Mouse (Mus musculus) urinary bladder, adult 2 months (tissue): ENCODE results near the gene Msi2. TPM values are rescaled to one million over a fixed set of nuclear protein-coding genes. Genes with fewer than 3 reads are reported as not detected.

Experiments used
- DNase-seq: peaks from one replicate; pipeline ENCODE4 v3.0.0; 2022; ENCODE audit warnings: low spot score
- polyA plus RNA-seq: library from polyadenylated mRNA; depleted of rRNA; stranded (reverse); fragments of >200 nt; gene quantifications from 2 replicates; pipeline ENCODE4 v1.2.3, GENCODE M21; 2012

Msi2 gene
- polyA plus RNA-seq, 1 experiment: 44.7 TPM

DNA sequence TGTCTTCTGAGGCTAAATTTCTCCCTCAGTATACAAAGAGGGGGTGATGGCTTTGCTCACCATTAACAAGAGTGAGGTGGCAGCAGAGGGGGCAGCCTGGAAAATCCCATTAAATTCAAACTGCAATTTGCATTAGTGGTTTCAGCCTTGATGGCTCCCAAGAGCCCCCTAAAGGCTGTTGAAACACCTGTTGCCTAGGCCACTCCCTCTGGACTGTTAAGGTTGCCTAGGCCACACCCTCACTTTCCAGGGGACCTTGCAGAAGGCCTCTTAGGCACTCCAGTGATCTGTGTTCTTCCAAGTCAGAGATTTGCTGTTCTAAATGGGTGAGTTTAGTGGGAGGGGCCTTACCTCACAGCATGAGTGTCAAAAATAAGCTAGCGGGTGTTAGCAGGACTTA lies 232.3 kb downstream of the Msi2 start:
- no peak for DNase-seq

DNA sequence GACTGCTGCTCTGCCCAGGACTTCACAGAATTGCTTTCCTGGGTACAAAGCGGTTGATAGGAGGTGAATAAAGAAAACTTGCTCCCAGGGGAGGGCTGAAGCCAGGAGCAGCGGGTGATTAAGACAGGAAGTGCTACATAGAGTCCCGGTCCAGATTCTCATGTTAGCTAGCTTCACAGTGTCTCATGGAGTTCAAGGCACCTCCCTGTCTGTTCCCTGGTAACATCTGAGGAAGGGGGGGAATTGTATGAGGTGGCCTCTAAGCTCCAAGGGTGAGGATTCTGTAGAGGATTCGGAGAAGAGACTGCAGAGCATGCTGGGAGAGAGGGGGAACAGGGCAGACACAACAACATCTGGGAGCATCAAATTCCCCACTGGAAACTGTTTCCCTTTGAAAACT lies 233.2 kb downstream of the Msi2 start:
- DNase-seq: no peak

DNA sequence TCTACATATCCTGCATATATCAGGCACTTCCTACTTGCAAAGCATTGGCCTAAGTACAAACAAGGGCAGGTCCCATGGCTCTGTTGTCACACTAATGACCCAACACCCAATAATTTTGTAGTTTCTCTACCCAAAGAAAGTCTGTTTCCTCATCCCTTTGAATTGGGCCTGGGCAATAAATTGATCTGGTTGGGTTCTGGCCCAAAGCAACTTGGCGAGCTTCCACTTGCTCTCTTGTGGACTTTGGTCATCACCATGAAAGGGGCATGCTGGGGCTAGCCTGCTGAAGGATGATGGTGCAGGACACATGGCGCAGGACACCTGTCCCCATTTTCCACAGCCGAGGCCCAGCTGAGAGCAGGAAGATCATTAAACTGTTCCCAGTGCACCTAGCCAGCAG lies 234.3 kb downstream of the Msi2 start:
- no peak for DNase-seq

DNA sequence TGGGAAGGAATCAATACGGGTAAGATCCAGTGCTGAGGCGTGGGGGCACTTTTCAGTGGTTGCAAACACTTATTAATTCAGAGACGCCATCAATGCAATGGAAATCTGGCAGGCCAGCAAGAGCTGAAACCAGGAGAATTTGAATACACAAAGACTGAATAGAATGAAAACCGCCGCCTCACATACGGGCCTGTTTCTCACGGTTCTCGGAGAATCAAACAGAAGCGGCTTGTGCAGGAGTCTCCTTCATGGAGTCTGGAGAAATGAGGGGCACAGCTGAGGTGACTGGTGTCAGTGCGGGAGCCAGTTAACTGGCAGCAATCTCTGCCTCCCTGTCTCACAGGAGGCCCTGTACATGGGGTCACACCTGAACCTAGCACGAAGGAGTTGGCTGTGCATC lies 235.7 kb downstream of the Msi2 start:
- no peak for DNase-seq

DNA sequence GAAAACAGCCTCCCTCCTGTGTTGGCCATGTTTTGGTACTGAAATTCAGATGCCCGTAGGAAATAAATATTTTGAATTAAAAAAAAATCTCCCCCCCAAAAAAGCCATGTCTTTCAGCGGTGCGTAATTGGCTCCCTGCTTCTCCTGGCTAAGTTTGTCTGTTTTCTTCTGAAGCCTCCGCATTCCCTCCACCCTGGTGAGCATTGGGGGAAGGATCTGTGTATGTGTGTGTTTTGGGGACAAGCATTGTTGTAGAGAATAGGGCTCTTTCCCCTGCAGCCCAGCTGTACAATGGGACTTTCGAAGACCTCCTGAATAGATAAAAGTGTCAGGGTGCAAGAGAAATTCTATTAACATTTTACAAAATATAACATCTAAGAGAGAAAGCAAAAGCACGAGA lies 236.1 kb downstream of the Msi2 start:
- no peak for DNase-seq

DNA sequence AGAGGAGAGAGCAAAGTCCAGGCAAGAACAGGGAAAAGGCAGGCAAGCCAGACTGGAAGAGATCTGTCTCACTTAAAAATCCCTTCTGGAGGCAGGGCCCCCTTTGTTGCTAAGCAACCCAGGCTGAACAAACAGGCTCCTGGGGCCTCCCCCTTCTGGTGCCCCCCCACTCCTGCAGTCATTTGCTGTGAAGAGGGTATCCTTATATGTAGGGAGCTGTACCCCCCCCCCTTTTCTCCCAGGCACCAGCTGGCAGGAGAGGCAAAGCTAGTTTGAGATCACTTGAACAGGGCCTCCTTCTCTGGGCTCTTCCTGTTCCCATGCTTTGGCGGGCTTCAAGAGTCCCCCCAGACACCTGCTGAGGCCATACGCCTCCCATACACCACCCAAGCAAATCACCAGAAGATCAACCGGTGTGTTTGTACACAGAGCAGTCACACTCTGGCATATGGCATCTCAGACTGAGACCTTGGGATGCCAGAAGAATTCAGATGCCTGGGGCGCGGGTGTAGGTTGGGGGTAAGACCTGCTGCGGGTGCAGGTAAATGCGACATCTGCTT lies 236.6 kb downstream of the Msi2 start:
- no peak for DNase-seq

DNA sequence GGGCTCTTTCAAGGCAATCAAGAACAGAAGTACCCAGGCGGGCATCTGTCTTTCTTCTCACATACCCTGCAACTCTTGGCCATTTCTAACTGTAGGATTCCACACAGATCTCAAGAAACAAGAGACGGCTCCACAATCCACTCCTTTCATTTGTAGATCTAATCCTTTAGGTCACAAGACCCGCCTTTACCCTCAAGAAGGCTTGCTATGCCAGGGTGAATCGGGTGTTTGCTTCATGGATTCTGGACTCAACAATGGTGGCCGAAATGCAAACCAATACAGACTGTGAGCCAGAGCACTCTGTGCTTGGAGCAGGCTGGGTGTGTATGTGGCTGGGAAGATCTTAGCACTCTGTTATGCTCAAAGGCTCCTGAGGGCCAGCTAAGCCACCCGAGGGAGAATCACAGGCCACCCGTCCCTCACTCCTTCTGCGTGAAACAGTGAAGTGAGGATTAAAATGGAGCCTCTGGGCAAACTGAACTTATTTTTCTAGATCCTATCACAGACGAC lies 237.2 kb downstream of the Msi2 start:
- DNase-seq: no peak

DNA sequence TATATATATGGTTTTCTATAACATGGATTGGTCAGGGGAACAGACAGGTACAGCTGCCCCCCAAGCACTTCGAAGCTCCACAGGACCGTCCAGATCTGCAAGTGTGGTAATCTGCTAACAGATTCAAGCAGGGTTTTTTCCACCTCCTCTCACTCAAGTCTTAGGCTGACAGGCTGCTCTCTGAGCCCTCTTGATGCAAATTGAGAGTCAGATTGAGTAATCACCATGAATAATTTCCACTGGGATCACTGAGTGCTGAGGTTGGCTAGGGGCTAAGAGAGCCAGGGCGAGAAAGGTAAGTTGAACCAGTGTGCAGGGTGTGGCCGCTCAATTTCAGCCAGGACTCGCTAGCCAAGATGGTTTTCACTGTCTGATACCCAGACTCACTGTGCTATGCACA lies 238.8 kb downstream of the Msi2 start:
- no peak for DNase-seq

DNA sequence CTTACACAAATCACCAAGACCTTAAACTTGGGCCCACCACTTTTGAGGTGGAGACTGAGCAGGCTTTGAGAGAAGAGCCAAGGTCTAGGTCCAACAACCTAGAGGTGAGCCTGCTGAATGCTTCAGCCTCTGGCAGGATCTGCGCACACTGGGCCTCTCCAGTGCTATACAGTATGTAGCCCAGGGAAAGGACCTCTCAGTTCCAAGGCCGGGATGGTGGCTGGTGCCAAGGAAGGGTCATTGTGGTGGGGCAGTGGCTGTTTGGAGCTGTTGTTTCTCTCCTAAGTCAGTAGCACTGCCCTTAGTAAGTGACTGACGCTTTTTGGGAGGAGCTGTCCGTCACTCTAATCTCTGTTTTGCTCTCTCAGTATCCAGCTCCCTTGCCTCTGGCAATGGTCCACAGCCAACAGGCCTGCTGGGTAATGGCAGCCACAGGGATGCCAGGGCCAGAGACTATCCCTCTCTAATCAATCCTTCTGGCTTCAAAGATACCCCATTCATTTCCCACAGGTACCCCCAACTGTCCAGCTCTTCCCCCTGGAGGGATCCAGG lies 243.3 kb downstream of the Msi2 start:
- DNase-seq: no peak

DNA sequence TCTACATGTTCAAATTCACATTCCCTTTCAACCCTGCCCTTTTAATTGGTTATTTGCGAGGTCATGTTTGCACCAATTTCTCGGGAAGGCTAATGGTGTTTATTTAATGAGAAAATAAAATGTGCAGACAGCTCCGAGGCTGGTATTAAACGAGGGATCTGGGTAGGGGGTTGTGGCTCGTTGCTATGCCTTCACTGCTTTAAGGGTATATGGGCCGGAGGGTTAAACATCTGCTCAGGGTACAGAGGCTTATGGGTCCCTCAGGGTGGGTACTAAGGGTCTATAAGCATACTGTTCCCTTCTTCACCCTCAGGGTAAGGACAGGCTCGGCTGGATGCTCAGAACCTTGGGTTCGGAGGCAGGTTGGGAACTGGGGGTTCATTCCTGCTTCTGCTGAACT lies 245.6 kb downstream of the Msi2 start:
- DNase-seq: no peak

DNA sequence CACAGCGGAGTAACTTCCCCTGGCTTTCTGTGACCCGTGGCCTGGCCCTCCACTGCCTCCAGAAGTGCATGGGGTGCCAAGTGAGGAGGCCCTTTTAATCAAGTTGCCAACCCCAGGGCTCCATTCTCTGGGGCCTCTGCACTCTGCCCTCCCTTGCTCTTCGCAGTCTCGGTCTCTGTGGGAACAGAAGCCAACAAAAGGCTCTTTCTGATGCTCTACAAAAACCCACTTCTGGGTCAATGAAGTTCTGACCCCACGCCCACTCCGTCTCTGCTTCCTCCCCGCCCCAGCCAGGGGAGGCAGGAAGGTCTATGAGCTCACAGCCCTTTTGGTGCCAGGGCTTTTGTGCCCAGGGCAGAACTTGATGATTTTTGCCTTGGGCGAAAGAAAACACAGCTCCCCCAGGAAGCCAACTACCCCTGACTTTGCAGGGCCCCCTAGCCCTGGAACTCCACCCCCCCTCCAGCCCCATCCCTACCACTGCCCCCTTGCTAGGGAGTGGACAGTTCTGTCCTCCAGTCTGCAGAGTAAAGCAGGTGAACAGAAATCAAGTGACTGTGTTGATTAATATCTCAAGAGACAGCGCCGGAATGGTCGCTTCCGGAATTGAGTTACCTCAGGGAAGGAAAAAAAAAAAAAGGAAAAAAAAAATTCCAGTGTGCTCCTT lies 246.2 kb downstream of the Msi2 start:
- DNase-seq: no peak

DNA sequence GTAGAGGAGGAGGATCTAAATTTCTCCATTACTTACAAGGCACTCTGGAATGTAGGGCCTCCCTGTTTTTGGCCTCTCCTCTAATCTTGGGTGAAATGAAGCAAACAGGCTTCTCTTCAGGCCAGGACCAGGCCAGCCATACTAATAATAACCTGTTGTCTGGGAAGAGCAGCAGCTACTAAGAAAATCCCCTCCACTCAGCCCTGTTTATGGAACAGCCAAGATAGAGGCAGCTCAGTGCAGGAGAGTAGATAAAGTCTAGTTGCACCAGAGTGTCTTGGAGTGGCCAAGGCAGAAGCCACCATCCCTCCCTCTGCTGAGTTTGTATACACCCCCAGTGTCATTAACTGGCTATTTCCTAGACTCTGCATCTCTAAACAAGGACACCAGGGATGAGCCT lies 247.7 kb downstream of the Msi2 start:
- no peak for DNase-seq

DNA sequence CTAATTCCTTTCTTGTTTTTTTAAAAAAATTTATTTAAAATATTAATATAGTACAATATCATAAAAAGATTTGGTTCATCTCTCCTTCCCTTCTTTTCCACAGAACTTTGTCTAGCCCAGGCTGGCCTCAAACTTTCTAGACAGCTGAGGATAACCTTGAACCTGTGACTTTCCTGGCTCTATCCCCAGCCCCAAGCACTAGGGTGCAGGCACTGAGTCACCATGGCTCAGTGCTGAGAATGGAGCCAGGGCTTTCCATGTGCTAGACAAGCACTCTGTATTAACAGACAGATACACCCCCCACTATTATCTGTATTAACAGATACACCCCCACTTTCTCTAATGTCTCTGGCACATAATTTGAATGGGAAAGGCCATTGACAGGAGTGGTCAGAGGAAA lies 249.3 kb downstream of the Msi2 start:
- no peak for DNase-seq

DNA sequence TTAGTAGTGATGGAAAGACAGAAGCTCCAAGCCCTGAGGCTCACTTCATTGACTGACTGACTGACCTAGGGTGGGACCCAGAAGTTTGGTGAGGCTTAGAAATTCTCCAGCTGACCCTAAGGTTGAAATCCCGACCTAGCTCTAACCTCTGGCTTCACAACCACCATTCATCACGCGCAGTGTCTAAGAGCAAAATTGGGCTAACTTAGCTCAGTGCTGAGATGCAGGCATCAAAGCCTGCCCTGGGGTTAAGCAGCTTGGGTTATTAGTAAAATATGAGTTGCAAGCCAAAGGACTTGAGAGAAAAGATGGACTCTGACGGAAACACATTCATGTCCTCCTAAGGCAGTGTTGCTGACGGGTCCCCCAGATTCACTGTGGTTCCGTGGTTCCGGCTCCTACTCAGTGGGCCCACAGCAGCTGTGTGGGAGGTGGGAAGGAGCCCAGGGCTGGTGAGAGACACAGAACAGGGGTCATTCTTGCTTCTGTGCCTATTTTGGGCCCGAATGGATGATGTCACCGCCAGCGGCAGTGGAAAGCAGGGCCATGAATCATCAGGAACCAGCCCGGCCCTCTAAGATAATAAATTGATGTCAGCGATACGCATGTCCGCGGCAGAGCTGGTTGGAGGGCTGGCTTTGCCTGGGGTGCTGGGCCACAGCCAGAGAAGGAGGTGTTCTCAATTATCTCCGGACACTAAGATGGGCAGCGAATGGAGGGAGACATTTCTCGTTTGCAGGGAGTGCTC lies 250.6 kb downstream of the Msi2 start:
- peak; percentile 53 for DNase-seq

DNA sequence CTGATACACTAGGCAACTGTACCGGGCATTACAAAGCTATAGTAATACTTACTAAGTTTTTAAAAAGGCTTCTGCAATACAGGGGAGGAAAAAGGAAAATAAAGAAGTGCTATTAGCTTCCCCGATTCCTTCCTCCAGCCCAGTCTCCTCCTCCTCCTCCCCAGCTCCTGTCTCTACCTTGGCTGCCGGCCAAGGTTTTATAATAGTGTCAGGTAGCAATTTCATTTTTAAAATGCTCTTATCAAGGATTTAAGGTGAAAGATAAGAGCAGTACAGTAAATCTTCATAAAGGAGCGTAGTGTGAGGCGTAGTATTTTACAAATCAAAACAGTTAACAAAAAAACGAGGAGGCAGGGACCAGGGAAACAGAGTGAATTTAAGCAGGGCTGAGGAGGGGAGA lies 254.4 kb downstream of the Msi2 start:
- DNase-seq: no peak

DNA sequence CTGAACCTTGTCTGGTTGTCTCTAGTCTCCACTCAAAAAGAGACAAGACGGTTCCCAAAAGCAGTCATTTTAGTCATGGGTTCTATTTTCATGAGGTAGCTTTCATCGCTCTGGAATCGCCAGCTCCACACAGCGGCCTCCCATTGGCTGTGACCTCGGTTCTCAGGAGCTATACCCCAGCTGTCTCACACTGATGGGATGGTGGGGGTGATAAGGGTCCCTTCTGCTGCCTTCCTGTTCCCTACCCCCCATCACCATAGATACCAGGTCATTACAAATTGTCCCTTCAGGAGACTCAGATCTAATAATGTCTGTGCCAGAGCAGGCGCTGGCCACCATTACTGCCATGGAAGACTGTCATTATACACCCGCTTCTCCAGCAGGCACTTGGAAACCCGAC lies 255.5 kb downstream of the Msi2 start:
- DNase-seq: no peak

DNA sequence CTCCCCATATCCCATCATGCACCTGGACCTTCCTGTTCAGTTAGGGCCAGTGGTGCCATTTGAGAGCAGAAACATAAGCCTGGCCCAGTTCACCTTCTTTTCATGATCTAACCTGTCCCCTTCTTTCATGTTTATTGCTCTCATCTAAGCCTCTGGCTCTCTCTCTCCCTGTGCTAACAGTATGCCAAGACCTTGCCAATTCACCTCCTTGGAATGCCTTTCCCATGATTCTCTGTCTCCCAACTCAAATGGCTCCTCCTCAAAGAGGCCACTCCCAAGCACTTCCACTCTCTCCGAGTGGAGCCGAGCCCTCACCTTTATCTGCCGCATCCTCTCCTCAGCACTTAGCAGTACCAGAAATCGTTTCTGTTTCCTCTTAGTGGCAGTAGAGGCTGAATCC lies 256.7 kb downstream of the Msi2 start:
- no peak for DNase-seq

DNA sequence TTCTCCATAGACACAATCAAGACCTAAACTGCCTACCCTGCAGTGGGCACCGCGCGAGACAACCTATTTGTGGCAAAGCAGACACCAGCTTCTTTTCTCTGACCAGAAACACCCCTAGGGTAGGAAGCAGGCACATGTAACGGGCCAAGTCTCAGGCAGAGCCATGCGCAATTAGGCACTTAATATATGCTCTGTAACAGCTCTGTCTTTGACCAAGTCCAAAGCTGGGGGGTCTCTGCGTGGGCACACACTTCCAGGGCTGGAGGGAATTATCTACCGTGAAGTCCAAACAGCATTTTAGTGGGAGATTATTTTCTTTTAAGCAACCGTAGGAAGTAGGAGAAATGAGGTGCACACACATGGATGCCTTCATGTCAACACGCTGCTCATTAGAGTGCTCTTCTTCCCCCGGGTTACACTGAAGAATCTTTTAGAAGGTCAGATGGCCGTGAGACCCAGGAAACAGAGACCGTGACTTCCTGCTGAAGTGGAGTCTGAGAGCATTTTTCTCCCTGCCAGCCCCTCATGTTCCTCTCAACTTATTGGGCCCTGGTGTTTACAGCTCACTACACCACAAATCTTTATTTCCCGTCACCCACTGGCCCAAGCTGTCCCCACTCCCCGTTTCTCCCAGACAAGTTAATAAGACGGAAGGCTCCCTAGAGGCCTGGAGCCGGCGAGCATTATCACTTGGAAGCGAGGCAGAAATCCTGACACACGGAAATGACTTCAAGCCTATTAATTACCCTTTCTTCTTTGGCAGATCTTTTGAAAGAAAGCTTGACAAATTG lies 258.2 kb downstream of the Msi2 start:
- DNase-seq: no peak

DNA sequence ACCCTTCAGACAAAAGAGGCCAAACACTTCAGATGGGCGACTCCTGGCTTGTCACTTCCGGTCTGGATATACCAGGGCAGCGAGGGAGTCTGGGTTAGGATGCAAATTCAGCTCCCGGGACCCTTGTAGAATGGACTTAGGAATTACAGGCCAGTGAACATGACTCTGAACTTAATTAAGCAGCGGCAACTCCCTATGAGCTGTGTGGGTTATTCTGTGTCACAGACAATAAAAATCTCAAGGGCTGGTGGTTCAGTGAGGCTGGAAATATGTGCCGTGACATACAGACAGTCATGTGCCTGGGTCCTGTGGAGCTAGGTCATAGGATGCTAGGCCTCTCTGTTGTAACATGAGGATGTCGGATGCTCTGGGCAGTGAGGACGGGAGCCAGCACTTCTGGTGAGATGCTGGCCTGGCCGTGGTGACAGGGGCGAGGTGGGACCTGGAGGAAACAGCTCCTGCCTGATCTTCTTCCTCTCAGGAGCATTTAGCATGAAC lies 261.0 kb downstream of the Msi2 start:
- DNase-seq: no peak

DNA sequence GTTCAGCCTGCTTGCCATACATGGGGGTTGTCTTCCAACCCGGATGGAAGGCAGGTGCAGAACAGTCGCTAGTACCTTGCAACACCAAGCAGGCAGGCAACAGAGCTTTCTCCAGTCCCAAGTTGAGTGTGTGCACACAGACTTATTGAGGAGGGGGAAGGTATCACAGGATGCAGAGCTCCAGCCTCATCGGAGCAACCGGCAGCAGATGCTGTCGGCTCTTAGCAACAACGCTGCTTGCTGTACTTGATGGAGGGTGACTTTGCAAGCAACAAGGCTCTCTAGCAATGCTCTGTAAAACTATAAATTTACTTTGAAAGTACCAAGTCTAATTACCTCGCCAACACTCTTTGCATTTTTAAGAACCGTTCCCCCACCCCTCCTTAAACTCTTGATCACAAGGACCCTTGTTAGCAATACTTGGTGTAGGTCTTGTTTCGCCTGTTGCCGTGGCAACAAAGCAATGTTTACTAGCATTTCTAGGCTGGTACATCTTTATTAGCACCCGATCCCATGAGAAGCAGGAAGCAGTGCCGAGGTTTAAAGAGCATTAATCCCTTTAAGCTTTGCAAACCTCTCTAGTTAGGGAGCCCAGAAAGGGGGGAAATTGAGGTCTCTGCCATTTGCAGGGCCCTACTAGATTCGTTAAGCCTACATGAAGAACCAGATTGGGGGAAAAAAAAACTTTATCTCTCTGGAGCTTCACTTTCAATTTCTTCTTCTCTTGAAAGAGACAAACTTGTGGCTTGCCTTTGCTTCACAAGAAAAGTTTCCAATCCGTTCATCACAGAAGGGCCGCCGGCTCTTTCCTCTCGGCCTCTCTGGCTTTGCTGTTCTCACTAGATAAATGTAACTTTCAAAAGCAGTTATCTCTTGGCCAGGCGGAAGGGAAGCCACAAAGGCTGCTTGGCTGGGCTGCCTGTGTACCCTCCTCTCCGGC lies 263.2 kb downstream of the Msi2 start:
- DNase-seq: no peak

DNA sequence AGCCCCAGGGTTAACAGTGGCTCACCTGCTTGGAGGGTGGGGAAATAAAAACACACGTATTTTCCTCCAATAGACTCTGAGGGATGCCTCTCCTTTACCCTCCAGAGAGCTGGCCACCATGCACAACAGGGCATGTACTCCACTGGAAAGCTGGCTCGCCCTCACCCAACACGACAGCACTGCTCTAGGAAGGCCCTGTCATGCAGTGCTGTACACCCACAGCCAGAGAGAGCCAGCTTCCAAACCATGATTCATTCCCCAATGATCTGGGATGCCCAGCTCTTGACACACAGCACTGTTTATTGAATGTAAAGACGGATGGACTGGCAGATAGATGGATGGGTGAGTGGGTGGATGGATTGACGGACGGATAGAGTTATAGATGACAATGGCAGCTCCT lies 269.1 kb downstream of the Msi2 start:
- DNase-seq: no peak
